ENCODE assay signal across 25 mouse cellular contexts in genomic region chr11:100259079-100259478, GRCm38 (mm10). TPM values are rescaled to one million over a fixed set of nuclear protein-coding genes. Genes with fewer than 3 reads are reported as not detected.
DNase-seq lines count a peak whose midpoint lies in the region; ATAC-seq lines count a peak whose summit lies in the region.
"Had no signal": no experiment of that assay in that cellular context is flagged by ENCODE, and none has a peak within 500 bp of the region (broad histone marks: within the 10 kb centered on the region; RNA-seq: fewer than 3 reads in every experiment).

No protein-coding gene starts in this region.

- peaks cover 16% of the 10 kb centered on the region; the same call in 1 of the 2 replicates for H3K4me1 ChIP-seq in embryonic facial prominence, embryonic 13.5 days
- peaks cover 18% of the 10 kb centered on the region for H3K4me1 ChIP-seq in embryonic facial prominence, embryonic 10.5 days
- H3K4me1 ChIP-seq: embryonic facial prominence, embryonic 12.5 days; forebrain, embryonic 15.5 days had no signal

- no peak overlapping the region for H3K9ac ChIP-seq in embryonic facial prominence, embryonic 13.5 days
- H3K9ac ChIP-seq: embryonic facial prominence, embryonic 12.5 days; forebrain, embryonic 12.5 days; forebrain, embryonic 15.5 days; forebrain, postnatal 0 days had no signal

- no peak overlapping the region for H3K27ac ChIP-seq in embryonic facial prominence, embryonic 13.5 days
- H3K27ac ChIP-seq in embryonic facial prominence, embryonic 10.5 days (replicated peaks), result no peak overlapping the region
- H3K27ac ChIP-seq: embryonic facial prominence, embryonic 12.5 days; forebrain, embryonic 12.5 days; forebrain, embryonic 15.5 days had no signal

- H3K9me3 ChIP-seq in embryonic facial prominence, embryonic 13.5 days, result no peaks in the 10 kb centered on the region
- no peaks in the 10 kb centered on the region for H3K9me3 ChIP-seq in embryonic facial prominence, embryonic 10.5 days
- H3K9me3 ChIP-seq: embryonic facial prominence, embryonic 12.5 days; forebrain, embryonic 12.5 days; forebrain, embryonic 15.5 days had no signal

- 0 out of 2 replicates have a peak overlapping the region, but pooled peaks have one; percentile 21 for H3K4me2 ChIP-seq in embryonic facial prominence, embryonic 13.5 days
- H3K4me2 ChIP-seq: embryonic facial prominence, embryonic 12.5 days; forebrain, embryonic 12.5 days; forebrain, embryonic 15.5 days had no signal

- H3K4me3 ChIP-seq in embryonic facial prominence, embryonic 13.5 days, result no peak overlapping the region
- H3K4me3 ChIP-seq in embryonic facial prominence, embryonic 10.5 days, result no peak overlapping the region
- H3K4me3 ChIP-seq: embryonic facial prominence, embryonic 12.5 days; forebrain, embryonic 12.5 days; forebrain, embryonic 15.5 days had no signal

- intact Hi-C loops in heart, postnatal 10 days (cut with DNase I), result no loop called here

- ATAC-seq in embryonic facial prominence, embryonic 13.5 days (ENCODE audit: insufficient number of reproducible peaks, insufficient read depth, low FRiP score, low TSS enrichment, low read depth), result no peak
- ATAC-seq: CD4-positive, CD25-positive, alpha-beta regulatory T cell, adult 4 months; forebrain, embryonic 15.5 days; forebrain, postnatal 0 days; Patski had no signal

- DNase-seq in embryonic facial prominence, embryonic 10.5 days (ENCODE audit: low spot score), result no peak
- DNase-seq in heart, adult 11 months, result peak; percentile 79
- DNase-seq in heart, postnatal 10 days, result no peak
- DNase-seq in R1 (ENCODE audit: low read depth, low spot score), result peak; percentile 16
- no peak for DNase-seq in cerebellum, adult 9-10 months
- DNase-seq: adrenal gland, adult 8-10 months; adrenal gland, postnatal 14 days; adrenal gland, postnatal 36 days; B cell, adult 2 months; cerebellum, adult 11-12 months; cerebellum, adult 2 months; cerebellum, adult 9-11 months; cerebellum, postnatal 14 days; cerebellum, postnatal 36 days; embryo, embryonic 11 days; forebrain, postnatal 0 days had no signal

- H3K27me3 ChIP-seq in embryonic facial prominence, embryonic 13.5 days, result no peaks in the 10 kb centered on the region; the same call in 1 of the 2 replicates
- H3K27me3 ChIP-seq in embryonic facial prominence, embryonic 10.5 days (replicated peaks; ENCODE audit: low read depth, poor library complexity, severe bottlenecking), result 0 out of 2 replicates have a peak, but pooled peaks cover 4% of the 10 kb centered on the region
- H3K27me3 ChIP-seq: embryonic facial prominence, embryonic 12.5 days; forebrain, embryonic 12.5 days; forebrain, embryonic 15.5 days; Patski had no signal

- WGBS in embryonic facial prominence, embryonic 13.5 days, result 87% methylated on average over 9 of the region's 9 CpGs
- WGBS in embryonic facial prominence, embryonic 10.5 days, result 95% methylated on average over 9 of the region's 9 CpGs

- H3K36me3 ChIP-seq in embryonic facial prominence, embryonic 13.5 days, result no peaks in the 10 kb centered on the region
- no peaks in the 10 kb centered on the region for H3K36me3 ChIP-seq in embryonic facial prominence, embryonic 10.5 days (replicated peaks)
- H3K36me3 ChIP-seq: embryonic facial prominence, embryonic 12.5 days; forebrain, embryonic 12.5 days; forebrain, embryonic 15.5 days; G1E had no signal

RNA-seq across cellular contexts. Expression of gene Krt17, which starts 1.8 kb away (rescaled TPM):
- 161 and 186 TPM in 2 replicates for polyA plus RNA-seq in embryonic facial prominence, embryonic 13.5 days (2015; fragmentation: Nextera tagmentation; extraction: Ambion mirVana)
- polyA plus RNA-seq in embryonic facial prominence, embryonic 10.5 days (2016; fragmentation: Nextera tagmentation; extraction: Ambion mirVana), result 0.28 and 0.67 TPM in 2 replicates
- not detected for total RNA-seq in heart, postnatal 10 days (2021)
- total RNA-seq: adrenal gland, adult 8-10 months; adrenal gland, postnatal 14 days; adrenal gland, postnatal 36 days; common myeloid progenitor, adult 5-6 weeks; forebrain, postnatal 0 days; G1E had no signal
- polyA plus RNA-seq: forebrain, embryonic 15.5 days had no signal

RNA-seq across cellular contexts. Expression of gene Krt16, which starts 10.4 kb away (rescaled TPM):
- 0.33 and 0.45 TPM in 2 replicates for polyA plus RNA-seq in embryonic facial prominence, embryonic 13.5 days (2015; fragmentation: Nextera tagmentation; extraction: Ambion mirVana)
- not detected in 2 replicates for polyA plus RNA-seq in embryonic facial prominence, embryonic 10.5 days (2016; fragmentation: Nextera tagmentation; extraction: Ambion mirVana)
- not detected for total RNA-seq in heart, postnatal 10 days (2021)
- total RNA-seq: adrenal gland, adult 8-10 months; adrenal gland, postnatal 14 days; adrenal gland, postnatal 36 days; common myeloid progenitor, adult 5-6 weeks; forebrain, postnatal 0 days had no signal
- polyA plus RNA-seq: CD4-positive, CD25-positive, alpha-beta regulatory T cell, adult 4 months; cerebellum, adult 2 months; embryonic facial prominence, embryonic 12.5 days; forebrain, embryonic 12.5 days; forebrain, embryonic 15.5 days; forebrain, postnatal 0 days; G1E; Patski had no signal

RNA-seq across cellular contexts. Expression of gene Krt42, which starts 10.6 kb away (rescaled TPM):
- polyA plus RNA-seq in embryonic facial prominence, embryonic 13.5 days (2015; fragmentation: Nextera tagmentation; extraction: Ambion mirVana), result 0.20 and 0.25 TPM in 2 replicates
- not detected in 2 replicates for polyA plus RNA-seq in embryonic facial prominence, embryonic 10.5 days (2016; fragmentation: Nextera tagmentation; extraction: Ambion mirVana)
- total RNA-seq in heart, postnatal 10 days (2021), result not detected
- total RNA-seq: adrenal gland, adult 8-10 months; adrenal gland, postnatal 14 days; adrenal gland, postnatal 36 days; CH12.LX; common myeloid progenitor, adult 5-6 weeks; forebrain, postnatal 0 days had no signal
- polyA plus RNA-seq: CD4-positive, CD25-positive, alpha-beta regulatory T cell, adult 4 months; cerebellum, adult 2 months; embryonic facial prominence, embryonic 12.5 days; forebrain, embryonic 12.5 days; forebrain, embryonic 15.5 days; forebrain, postnatal 0 days; G1E had no signal

RNA-seq across cellular contexts. Expression of gene Krt14, which starts 51.7 kb away (rescaled TPM):
- 574 and 670 TPM in 2 replicates for polyA plus RNA-seq in embryonic facial prominence, embryonic 13.5 days (2015; fragmentation: Nextera tagmentation; extraction: Ambion mirVana)
- 12.0 and 16.1 TPM in 2 replicates for polyA plus RNA-seq in embryonic facial prominence, embryonic 10.5 days (2016; fragmentation: Nextera tagmentation; extraction: Ambion mirVana)
- total RNA-seq in heart, postnatal 10 days (2021), result 1 to 10 TPM; 1.8 to 2.7 TPM
- total RNA-seq: CH12.LX; common myeloid progenitor, adult 5-6 weeks had no signal
- polyA plus RNA-seq: CD4-positive, CD25-positive, alpha-beta regulatory T cell, adult 4 months; Patski had no signal

Comparison
In these comparisons a context has a peak if more than half of its experiments do, and no peak if none do; other contexts are left out.
1. DNase-seq: peak in heart, adult 11 months (single experiment) and R1 (single experiment); none in embryonic facial prominence, embryonic 10.5 days (single experiment), heart, postnatal 10 days (0 of 2) and cerebellum, adult 9-10 months (single experiment).
2. RNA of gene Krt17, which starts 1.8 kb away (polyA plus RNA-seq): 161 to 186 TPM in embryonic facial prominence, embryonic 13.5 days; 0.28 to 0.67 TPM in embryonic facial prominence, embryonic 10.5 days; every median in the first group is over 10 times any median in the second.